Mouse (Mus musculus) kidney, adult 2 months (tissue): ENCODE data around the gene Cel.

Experiments used
- CTCF ChIP-seq: fragments of 200-500 bp; conservative IDR thresholded peaks from 2 replicates; pipeline ENCODE4 v1.5.1; 2011; ENCODE audit warnings: low read depth, mild to moderate bottlenecking, control low read depth, low read length, moderate library complexity, mixed read lengths; ENCODE audit not compliant: insufficient read depth, insufficient read length
- POLR2A ChIP-seq: fragments of 200-500 bp; IDR thresholded peaks from one replicate; pipeline ENCODE4 v1.6.1; 2011; ENCODE audit warnings: low read depth, low read length, control low read depth

DNA sequence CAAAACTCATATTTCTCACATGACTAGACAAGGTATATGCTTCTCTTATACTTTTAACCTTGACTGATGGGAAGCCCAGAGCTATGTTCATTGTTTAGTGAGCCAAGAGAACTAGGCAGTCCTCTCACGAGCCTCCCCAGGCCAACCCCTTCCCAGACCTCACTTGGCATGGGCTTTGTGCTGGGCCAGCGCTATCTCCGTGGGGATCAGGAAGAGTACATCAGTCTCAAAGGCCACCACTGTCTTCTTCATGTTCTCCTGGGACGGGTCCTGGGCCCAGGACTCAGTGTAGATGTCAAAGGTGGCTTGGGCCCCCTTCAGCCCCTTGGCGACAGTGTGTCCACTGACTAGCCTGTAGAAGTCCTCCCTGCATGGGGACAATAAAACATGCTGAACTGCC, 5.8 kb downstream of the Cel start:
- TF ChIP-seq CTCF (no peak), POLR2A (no peak)
